Mouse (Mus musculus): Measurements from ENCODE around the gene Olfr140. TPM values are rescaled to one million over a fixed set of nuclear protein-coding genes. Genes with fewer than 3 reads are reported as not detected.

Gene Olfr140
- polyA plus RNA-seq (2014; fragmentation: Nextera tagmentation; extraction: Ambion mirVana) = not detected in 2 replicates

GRCm38 (mm10) chr2:90063494-90063893 lies at the start of gene Olfr140:
TSS of gene Olfr140 (minus strand) at chr2:90063594.
- no peak for ATAC-seq (ENCODE audit: insufficient number of reproducible peaks, insufficient read depth, low FRiP score, low read depth)
- no peaks in the 10 kb centered on the region for H3K36me3 ChIP-seq (ENCODE audit: control insufficient read depth, insufficient read depth, low read length)
- no peak within 1 kb of the TSS for H3K4me2 ChIP-seq (ENCODE audit: low read length)
- H3K4me3 ChIP-seq (ENCODE audit: control insufficient read depth in 1 of 2, insufficient read depth in 1 of 2, low read depth in 1 of 2, low read length in 2 of 2) = no peak within 1 kb of the TSS
- no peak within 1 kb of the TSS for H3K9ac ChIP-seq (ENCODE audit: low read length)
- H3K27ac ChIP-seq (replicated peaks in 1 of 2; ENCODE audit: control insufficient read depth in 1 of 2, insufficient read depth in 1 of 2, low read depth in 2 of 2, low read length in 2 of 2) = no peak within 1 kb of the TSS
- no peaks in the 10 kb centered on the region for H3K4me1 ChIP-seq (ENCODE audit: control insufficient read depth in 2 of 2, insufficient read depth in 2 of 2, low read length in 2 of 2)
- no peaks in the 10 kb centered on the region for H3K9me3 ChIP-seq (ENCODE audit: control insufficient read depth, low read length)
- no peaks in the 10 kb centered on the region for H3K27me3 ChIP-seq (ENCODE audit: control insufficient read depth, insufficient read depth, low read length)

- WGBS = 69% methylated on average over 2 of the region's 2 CpGs
- Histone ChIP-seq H3K36me3 (ENCODE audit: control insufficient read depth, insufficient read depth, low read length) (no peaks in the 10 kb centered on the region), H3K4me3 (ENCODE audit: control insufficient read depth in 1 of 2, insufficient read depth in 1 of 2, low read depth in 1 of 2, low read length in 2 of 2) (no peak overlapping the region), H3K4me1 (ENCODE audit: control insufficient read depth in 2 of 2, insufficient read depth in 2 of 2, low read length in 2 of 2) (no peaks in the 10 kb centered on the region), H3K9me3 (ENCODE audit: control insufficient read depth, low read length) (no peaks in the 10 kb centered on the region), H3K4me2 (ENCODE audit: low read length) (no peak overlapping the region), H3K9ac (ENCODE audit: low read length) (no peak overlapping the region), H3K27me3 (ENCODE audit: control insufficient read depth, insufficient read depth, low read length) (no peaks in the 10 kb centered on the region), H3K27ac (replicated peaks in 1 of 2; ENCODE audit: control insufficient read depth in 1 of 2, insufficient read depth in 1 of 2, low read depth in 2 of 2, low read length in 2 of 2) (no peak overlapping the region)
- ATAC-seq (ENCODE audit: insufficient number of reproducible peaks, insufficient read depth, low FRiP score, low read depth) = no peak
Observed at GRCm38 (mm10) chr2:90070065-90070464, 6.7 kb upstream of the Olfr140 start.

GRCm38 (mm10) chr2:90035037-90035436 lies 28.4 kb downstream of the Olfr140 start, which contains the start of gene Olfr1265:
TSS of gene Olfr1265 (plus strand) at chr2:90035337.
- H3K4me1 ChIP-seq (ENCODE audit: control insufficient read depth in 2 of 2, insufficient read depth in 2 of 2, low read length in 2 of 2) = no peaks in the 10 kb centered on the region
- no peak within 1 kb of the TSS for H3K27ac ChIP-seq (replicated peaks in 1 of 2; ENCODE audit: control insufficient read depth in 1 of 2, insufficient read depth in 1 of 2, low read depth in 2 of 2, low read length in 2 of 2)
- no peak for ATAC-seq (ENCODE audit: insufficient number of reproducible peaks, insufficient read depth, low FRiP score, low read depth)
- H3K9me3 ChIP-seq (ENCODE audit: control insufficient read depth, low read length) = no peaks in the 10 kb centered on the region
- H3K4me2 ChIP-seq (ENCODE audit: low read length) = no peak within 1 kb of the TSS
- H3K9ac ChIP-seq (ENCODE audit: low read length) = no peak within 1 kb of the TSS
- H3K36me3 ChIP-seq (ENCODE audit: control insufficient read depth, insufficient read depth, low read length) = no peaks in the 10 kb centered on the region
- H3K4me3 ChIP-seq (ENCODE audit: control insufficient read depth in 1 of 2, insufficient read depth in 1 of 2, low read depth in 1 of 2, low read length in 2 of 2) = no peak within 1 kb of the TSS
- H3K27me3 ChIP-seq (ENCODE audit: control insufficient read depth, insufficient read depth, low read length) = no peaks in the 10 kb centered on the region

- Histone ChIP-seq H3K4me1 (ENCODE audit: control insufficient read depth in 2 of 2, insufficient read depth in 2 of 2, low read length in 2 of 2) (no peaks in the 10 kb centered on the region), H3K36me3 (ENCODE audit: control insufficient read depth, insufficient read depth, low read length) (no peaks in the 10 kb centered on the region), H3K27ac (replicated peaks in 1 of 2; ENCODE audit: control insufficient read depth in 1 of 2, insufficient read depth in 1 of 2, low read depth in 2 of 2, low read length in 2 of 2) (no peak within 1 kb of the TSS), H3K4me2 (ENCODE audit: low read length) (no peak within 1 kb of the TSS), H3K27me3 (ENCODE audit: control insufficient read depth, insufficient read depth, low read length) (no peaks in the 10 kb centered on the region), H3K4me3 (ENCODE audit: control insufficient read depth in 1 of 2, insufficient read depth in 1 of 2, low read depth in 1 of 2, low read length in 2 of 2) (no peak within 1 kb of the TSS), H3K9ac (ENCODE audit: low read length) (no peak within 1 kb of the TSS), H3K9me3 (ENCODE audit: control insufficient read depth, low read length) (no peaks in the 10 kb centered on the region)
- 69% methylated on average over 2 of the region's 2 CpGs for WGBS
- ATAC-seq (ENCODE audit: insufficient number of reproducible peaks, insufficient read depth, low FRiP score, low read depth) = no peak
Observed at GRCm38 (mm10) chr2:90025477-90025876, 37.9 kb downstream of the Olfr140 start, which contains the start of gene Olfr1264. TSS of gene Olfr1264 (minus strand) at chr2:90025577.

GRCm38 (mm10) chr2:90011831-90012230 lies 51.6 kb downstream of the Olfr140 start, which contains the start of gene Olfr1263:
TSS of gene Olfr1263 (plus strand) at chr2:90012131.
- no peak within 1 kb of the TSS for H3K9ac ChIP-seq (ENCODE audit: low read length)
- ATAC-seq (ENCODE audit: insufficient number of reproducible peaks, insufficient read depth, low FRiP score, low read depth) = no peak
- no peaks in the 10 kb centered on the region for H3K36me3 ChIP-seq (ENCODE audit: control insufficient read depth, insufficient read depth, low read length)
- H3K4me2 ChIP-seq (ENCODE audit: low read length) = no peak within 1 kb of the TSS
- H3K27me3 ChIP-seq (ENCODE audit: control insufficient read depth, insufficient read depth, low read length) = no peaks in the 10 kb centered on the region
- H3K4me1 ChIP-seq (ENCODE audit: control insufficient read depth in 2 of 2, insufficient read depth in 2 of 2, low read length in 2 of 2) = no peaks in the 10 kb centered on the region
- H3K9me3 ChIP-seq (ENCODE audit: control insufficient read depth, low read length) = no peaks in the 10 kb centered on the region
- WGBS = 78% methylated on average over 2 of the region's 2 CpGs
- no peak within 1 kb of the TSS for H3K27ac ChIP-seq (replicated peaks in 1 of 2; ENCODE audit: control insufficient read depth in 1 of 2, insufficient read depth in 1 of 2, low read depth in 2 of 2, low read length in 2 of 2)
- no peak within 1 kb of the TSS for H3K4me3 ChIP-seq (ENCODE audit: control insufficient read depth in 1 of 2, insufficient read depth in 1 of 2, low read depth in 1 of 2, low read length in 2 of 2)

GRCm38 (mm10) chr2:89999845-90000244 lies 63.5 kb downstream of the Olfr140 start, which contains the start of gene Olfr1262:
TSS of gene Olfr1262 (plus strand) at chr2:90000145.
- no peaks in the 10 kb centered on the region for H3K27me3 ChIP-seq (ENCODE audit: control insufficient read depth, insufficient read depth, low read length)
- no peaks in the 10 kb centered on the region for H3K4me1 ChIP-seq (ENCODE audit: control insufficient read depth in 2 of 2, insufficient read depth in 2 of 2, low read length in 2 of 2)
- H3K4me3 ChIP-seq (ENCODE audit: control insufficient read depth in 1 of 2, insufficient read depth in 1 of 2, low read depth in 1 of 2, low read length in 2 of 2) = no peak within 1 kb of the TSS
- no peak within 1 kb of the TSS for H3K9ac ChIP-seq (ENCODE audit: low read length)
- H3K36me3 ChIP-seq (ENCODE audit: control insufficient read depth, insufficient read depth, low read length) = no peaks in the 10 kb centered on the region
- no peak for ATAC-seq (ENCODE audit: insufficient number of reproducible peaks, insufficient read depth, low FRiP score, low read depth)
- H3K9me3 ChIP-seq (ENCODE audit: control insufficient read depth, low read length) = no peaks in the 10 kb centered on the region
- no peak within 1 kb of the TSS for H3K4me2 ChIP-seq (ENCODE audit: low read length)
- H3K27ac ChIP-seq (replicated peaks in 1 of 2; ENCODE audit: control insufficient read depth in 1 of 2, insufficient read depth in 1 of 2, low read depth in 2 of 2, low read length in 2 of 2) = no peak within 1 kb of the TSS

Other genes starting within 250 kb of the Olfr140 start
- not detected in 2 replicates for gene Olfr1256, start 222.0 kb downstream of the Olfr140 start, polyA plus RNA-seq (2014; fragmentation: Nextera tagmentation; extraction: Ambion mirVana)
- gene Olfr48, start 215.4 kb downstream of the Olfr140 start, polyA plus RNA-seq (2014; fragmentation: Nextera tagmentation; extraction: Ambion mirVana) = not detected in 2 replicates
- not detected in 2 replicates for gene Olfr1257, start 185.2 kb downstream of the Olfr140 start, polyA plus RNA-seq (2014; fragmentation: Nextera tagmentation; extraction: Ambion mirVana)
- not detected in 2 replicates for gene Olfr1258, start 136.3 kb downstream of the Olfr140 start, polyA plus RNA-seq (2014; fragmentation: Nextera tagmentation; extraction: Ambion mirVana)
- not detected in 2 replicates for gene Olfr1259, start 114.9 kb downstream of the Olfr140 start, polyA plus RNA-seq (2014; fragmentation: Nextera tagmentation; extraction: Ambion mirVana)
- gene Olfr1260, start 89.3 kb downstream of the Olfr140 start, polyA plus RNA-seq (2014; fragmentation: Nextera tagmentation; extraction: Ambion mirVana) = not detected in 2 replicates
- gene Olfr1261, start 72.4 kb downstream of the Olfr140 start, polyA plus RNA-seq (2014; fragmentation: Nextera tagmentation; extraction: Ambion mirVana) = not detected in 2 replicates
- gene Olfr1262, start 63.4 kb downstream of the Olfr140 start, polyA plus RNA-seq (2014; fragmentation: Nextera tagmentation; extraction: Ambion mirVana) = not detected in 2 replicates
- gene Olfr1263, start 51.5 kb downstream of the Olfr140 start, polyA plus RNA-seq (2014; fragmentation: Nextera tagmentation; extraction: Ambion mirVana) = not detected in 2 replicates
- not detected in 2 replicates for gene Olfr1264, start 38.0 kb downstream of the Olfr140 start, polyA plus RNA-seq (2014; fragmentation: Nextera tagmentation; extraction: Ambion mirVana)
- not detected in 2 replicates for gene Olfr1265, start 28.3 kb downstream of the Olfr140 start, polyA plus RNA-seq (2014; fragmentation: Nextera tagmentation; extraction: Ambion mirVana)
- gene Olfr1269, start 57.8 kb upstream of the Olfr140 start, polyA plus RNA-seq (2014; fragmentation: Nextera tagmentation; extraction: Ambion mirVana) = not detected in 2 replicates
- gene Olfr32, start 78.7 kb upstream of the Olfr140 start, polyA plus RNA-seq (2014; fragmentation: Nextera tagmentation; extraction: Ambion mirVana) = not detected in 2 replicates
- gene Olfr1270, start 89.5 kb upstream of the Olfr140 start, polyA plus RNA-seq (2014; fragmentation: Nextera tagmentation; extraction: Ambion mirVana) = not detected in 2 replicates
- not detected in 2 replicates for gene Olfr1506, start 160.9 kb upstream of the Olfr140 start, polyA plus RNA-seq (2014; fragmentation: Nextera tagmentation; extraction: Ambion mirVana)
- gene Olfr142, start 194.0 kb upstream of the Olfr140 start, polyA plus RNA-seq (2014; fragmentation: Nextera tagmentation; extraction: Ambion mirVana) = not detected in 2 replicates
- gene Olfr1271, start 207.4 kb upstream of the Olfr140 start, polyA plus RNA-seq (2014; fragmentation: Nextera tagmentation; extraction: Ambion mirVana) = not detected in 2 replicates
- not detected in 2 replicates for gene Olfr1272, start 229.2 kb upstream of the Olfr140 start, polyA plus RNA-seq (2014; fragmentation: Nextera tagmentation; extraction: Ambion mirVana)

Measured in heart, embryonic 14.5 days (tissue).